Mouse (Mus musculus): ENCODE results near the gene Evx1.

Gene Evx1

GRCm38 (mm10) chr6:52313391-52314303 is at the start of gene Evx1:
Evx1 (plus strand) TSS chr6:52313498.
- no peak for DNase-seq

DNA sequence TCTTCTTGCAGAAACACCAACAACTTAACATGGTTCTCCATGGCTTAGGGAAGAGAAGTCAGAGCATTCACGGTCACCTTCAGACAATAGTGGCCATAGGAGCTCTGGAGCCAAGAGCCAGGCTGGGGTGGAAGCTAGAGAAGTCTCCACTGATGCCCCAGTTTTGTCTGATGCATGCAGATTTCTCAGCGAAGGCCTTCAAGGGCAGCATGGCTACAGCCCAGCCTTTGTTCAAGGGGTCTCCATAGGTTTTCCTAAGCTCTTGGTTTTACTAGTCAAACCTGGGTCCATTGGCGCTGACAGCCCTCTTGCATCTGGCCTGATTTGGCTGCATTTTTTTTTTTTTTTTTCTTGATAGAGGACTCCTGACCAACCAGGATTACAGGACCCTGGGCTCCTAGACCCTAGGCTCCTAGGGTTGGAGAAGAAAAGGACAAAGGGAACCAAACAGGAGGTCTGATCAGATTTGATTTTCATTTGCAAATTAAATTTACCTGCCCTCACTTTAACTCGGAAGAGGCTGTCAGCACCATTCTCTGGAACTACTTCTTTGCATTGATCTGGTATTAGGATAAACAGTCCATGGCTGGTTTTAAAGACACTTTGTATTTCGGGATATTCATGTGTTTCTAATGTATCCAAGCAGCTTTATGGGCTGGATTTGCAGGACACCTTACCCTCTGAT is 49.0 kb upstream of the Evx1 start:
- DNase-seq: no peak

- no peak for DNase-seq
Observed at GRCm38 (mm10) chr6:52265306-52265912, 47.9 kb upstream of the Evx1 start.

- no peak for DNase-seq
Observed at GRCm38 (mm10) chr6:52265913-52266665, 47.2 kb upstream of the Evx1 start.

DNA sequence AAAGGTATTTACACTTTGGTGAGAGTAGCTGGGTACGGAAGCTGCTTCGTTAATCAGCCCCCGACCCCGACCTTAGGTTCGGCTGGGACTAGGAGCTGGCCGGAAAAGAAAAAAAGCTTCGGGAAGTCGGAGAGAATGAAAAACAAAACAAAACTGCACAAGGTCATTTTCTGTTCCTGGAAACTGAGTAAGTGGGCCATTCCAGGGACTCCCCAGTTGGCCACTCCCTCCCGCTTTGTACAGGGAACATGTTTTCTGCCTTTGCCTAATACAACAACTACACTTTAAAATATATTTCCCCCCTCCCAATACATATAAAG is 46.7 kb upstream of the Evx1 start:
- DNase-seq: no peak

DNA sequence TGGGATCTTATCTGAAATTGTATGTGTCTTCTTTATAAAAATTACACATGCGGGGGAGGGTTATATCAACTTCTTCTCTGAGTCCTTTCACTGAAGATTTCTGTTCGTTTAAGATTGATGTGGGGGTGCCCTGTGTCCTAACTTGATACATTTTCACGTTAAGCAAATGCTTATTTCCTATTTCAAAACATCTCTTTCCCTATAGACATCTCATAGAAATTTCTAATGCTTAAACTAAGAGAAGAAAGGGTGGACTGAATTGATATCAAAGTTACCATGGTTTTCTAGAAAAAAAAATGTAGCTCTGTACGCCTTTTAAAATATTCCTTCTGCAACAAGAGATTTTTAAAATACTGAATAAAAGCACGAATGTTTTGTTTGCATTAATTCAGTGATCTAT is 46.1 kb upstream of the Evx1 start:
- DNase-seq: no peak

DNA sequence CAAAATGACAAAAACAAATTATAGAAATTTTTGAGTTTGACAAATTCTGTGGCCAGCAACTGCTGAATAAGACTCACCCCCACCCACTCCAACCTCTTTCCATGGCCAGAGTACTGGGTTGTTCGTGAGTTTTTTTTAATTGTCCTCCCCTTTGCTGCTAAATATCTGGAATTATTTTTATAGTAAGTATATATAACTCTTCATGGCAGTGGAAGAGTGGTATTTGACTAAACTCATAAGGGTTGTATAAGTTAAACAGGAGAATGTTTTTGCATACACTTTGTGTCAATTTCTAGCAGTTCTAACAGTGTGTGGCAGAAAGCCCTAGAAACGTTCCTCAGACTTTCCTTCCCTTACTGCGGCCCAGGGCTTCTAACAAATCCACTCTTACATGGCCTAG is 45.6 kb upstream of the Evx1 start:
- DNase-seq: no peak

DNA sequence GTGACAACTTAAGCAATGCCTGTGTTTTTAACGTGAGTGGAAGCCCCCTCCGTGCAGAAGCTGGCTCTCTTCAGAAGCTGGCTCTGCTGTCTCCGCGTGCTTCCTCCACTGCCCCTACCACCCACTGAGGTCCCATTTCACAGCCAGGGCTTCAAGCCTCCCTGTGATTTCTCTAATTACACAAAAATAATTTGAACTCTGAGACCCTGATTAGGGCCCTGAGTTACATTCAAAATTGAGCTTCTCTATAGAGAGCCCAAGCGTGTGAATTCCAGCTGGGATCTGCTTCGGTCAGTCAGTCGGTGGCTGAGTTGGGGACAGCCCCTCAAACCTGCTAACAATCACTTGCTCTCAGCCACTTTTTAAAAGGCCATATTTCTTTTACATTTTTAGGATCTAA is 45.0 kb upstream of the Evx1 start:
- no peak for DNase-seq

GRCm38 (mm10) chr6:52268756-52269155 is 44.5 kb upstream of the Evx1 start:
- no peak for DNase-seq

DNA sequence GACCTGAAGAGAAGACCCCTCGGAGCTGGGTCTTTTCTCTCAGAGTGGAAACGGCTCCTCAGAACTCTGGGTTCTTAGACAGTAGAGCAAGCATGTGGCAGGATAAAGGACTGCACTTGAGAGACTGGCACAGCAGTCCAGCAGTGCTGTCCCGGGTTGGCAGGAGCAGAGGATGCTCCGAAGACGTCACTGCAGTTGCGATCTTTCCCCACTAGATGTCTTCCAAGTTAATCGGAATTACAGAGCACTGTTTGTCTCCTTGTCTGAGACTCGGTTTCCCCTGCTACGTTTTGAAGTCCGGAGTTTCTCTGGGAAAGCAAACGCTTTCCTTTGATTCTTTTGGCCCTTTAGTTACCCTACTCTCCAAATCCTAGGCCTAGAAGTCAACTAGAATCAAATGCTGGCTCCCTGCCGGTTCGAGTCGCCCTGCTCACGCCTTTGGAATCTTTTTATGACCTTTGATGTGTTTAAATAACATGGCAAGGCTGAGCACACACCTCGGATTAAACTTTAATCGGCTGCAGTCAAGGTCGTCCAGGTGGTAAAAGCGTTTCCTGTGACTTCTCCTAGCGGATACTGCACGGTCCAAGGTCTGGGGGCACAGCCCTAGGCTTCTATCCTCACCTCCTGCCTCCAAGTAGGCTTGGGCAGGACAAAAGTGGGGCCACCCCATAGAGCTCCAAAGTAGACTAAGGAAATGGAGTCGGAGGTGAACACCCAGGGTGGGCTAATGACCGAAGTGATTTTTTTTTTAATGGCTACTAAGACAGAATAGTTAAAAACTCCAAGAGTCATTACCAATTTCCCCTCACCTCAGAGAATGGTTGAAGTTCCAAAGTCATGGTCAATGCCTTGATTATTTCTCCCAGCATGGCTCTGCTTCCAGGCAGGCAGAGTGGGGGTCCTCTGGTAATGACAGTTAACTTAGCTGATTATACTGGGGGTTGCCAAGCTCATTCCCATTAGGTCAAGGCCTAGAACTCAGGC is 42.5 kb upstream of the Evx1 start:
- peak; percentile 82 for DNase-seq

DNA sequence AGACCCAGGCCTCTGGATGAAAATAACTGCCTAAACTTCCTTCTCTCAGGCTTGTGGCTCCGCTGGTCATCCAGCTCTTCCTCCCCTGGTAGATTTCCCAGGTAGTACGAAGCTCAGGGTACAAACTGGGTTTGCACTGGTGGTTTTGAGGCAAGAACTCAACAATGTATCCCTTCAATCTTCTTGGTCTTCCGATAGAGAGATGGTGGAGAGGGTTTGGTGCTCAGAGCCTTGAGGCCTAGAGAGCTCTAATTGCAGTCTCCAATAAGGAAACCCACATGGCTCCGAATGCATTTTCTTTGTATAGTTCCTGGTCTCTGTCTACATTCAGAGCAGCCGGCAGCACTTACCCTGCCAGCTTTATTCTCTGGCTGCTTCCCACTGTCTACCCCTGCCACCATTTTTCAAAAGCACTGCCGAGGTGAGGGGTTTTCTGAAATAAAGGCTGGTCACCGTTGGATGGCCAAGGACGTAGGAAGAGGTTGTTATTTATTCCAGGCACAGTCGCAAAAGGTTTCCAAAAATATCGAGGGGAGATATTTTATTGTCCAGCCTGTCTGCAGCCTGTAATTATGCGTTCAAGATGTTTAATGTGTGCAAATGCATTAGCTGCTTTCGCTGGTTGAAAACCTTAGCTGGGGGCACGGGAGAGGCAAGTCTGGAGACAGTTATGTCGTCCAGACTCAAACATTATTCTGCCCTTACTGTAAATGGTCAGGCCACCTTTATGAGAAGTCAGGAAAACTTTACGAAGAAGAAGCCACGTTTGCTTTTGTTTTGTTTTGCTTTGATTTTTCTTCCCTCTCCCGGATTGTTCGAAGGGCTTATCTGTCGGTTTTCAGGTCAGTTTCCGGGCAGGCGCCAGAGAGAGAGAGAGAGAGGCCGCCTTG is 40.3 kb upstream of the Evx1 start:
- no peak for DNase-seq

- no peak for DNase-seq
Observed at GRCm38 (mm10) chr6:52273656-52274280, 39.5 kb upstream of the Evx1 start.

- no peak for DNase-seq
Observed at GRCm38 (mm10) chr6:52274576-52274975, 38.7 kb upstream of the Evx1 start.

- DNase-seq: no peak
Observed at GRCm38 (mm10) chr6:52275563-52276280, 37.6 kb upstream of the Evx1 start.

GRCm38 (mm10) chr6:52276382-52276781 is 36.9 kb upstream of the Evx1 start:
- DNase-seq: no peak

DNA sequence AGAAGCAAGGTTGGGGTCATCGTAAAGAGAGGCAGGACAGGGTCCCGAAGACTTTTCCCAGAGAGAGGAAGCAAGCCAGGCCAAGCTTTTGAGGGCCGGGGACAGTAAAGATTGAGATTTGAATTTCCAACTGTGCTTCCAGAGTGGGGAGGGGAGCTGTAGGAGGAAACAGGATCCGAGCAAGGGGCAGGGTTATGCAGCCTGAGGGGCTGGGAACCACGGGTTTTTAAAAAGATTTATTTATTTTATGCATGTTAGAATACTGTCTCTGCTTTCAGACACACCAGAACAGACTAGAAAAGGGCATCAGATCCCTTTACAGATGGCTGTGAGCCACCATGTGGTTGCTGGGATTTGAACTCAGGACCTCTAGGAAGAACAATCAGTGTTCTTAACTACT is 36.4 kb upstream of the Evx1 start:
- no peak for DNase-seq

DNA sequence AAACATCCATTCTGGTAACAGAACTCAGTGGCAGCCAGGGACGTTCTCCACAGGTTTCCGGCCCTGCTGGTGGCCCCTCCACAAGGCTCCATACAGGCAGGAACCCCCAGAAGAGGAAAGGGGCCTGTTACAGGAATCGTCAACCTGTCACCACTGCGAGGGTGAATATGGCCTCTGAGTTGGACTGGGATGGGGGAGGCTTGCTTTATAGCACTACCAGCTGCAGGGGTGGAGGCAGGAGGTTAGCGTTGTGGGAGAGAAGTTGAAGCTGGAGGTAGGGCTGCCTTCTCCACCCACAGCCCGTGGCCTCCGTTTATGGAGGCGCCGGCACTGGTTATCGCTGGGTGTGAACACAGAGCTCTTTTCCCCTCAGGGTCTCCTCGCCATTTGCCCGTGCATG is 32.2 kb upstream of the Evx1 start:
- DNase-seq: no peak

DNA sequence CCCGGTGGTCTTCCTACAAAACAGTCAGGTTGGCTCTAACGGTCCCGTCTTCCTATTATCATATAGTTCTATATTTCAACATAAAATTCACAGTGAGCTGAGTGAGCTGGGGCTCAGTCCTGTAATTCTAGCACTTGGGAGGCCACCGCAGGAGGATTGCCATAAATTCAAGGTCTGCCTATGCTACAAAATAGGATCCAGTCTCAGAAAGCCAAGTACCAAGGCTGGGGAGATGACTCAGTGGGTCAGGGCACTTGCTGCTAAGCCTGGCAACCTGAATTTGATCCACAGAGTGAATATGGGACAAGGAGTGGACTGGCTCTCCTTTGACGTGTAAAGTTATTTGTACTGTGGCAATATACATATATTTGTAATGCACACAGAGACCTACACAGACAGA is 29.4 kb upstream of the Evx1 start:
- no peak for DNase-seq

- no peak for DNase-seq
Observed at GRCm38 (mm10) chr6:52290186-52290585, 23.1 kb upstream of the Evx1 start.

All from lung, postnatal 36 days (tissue).